Mouse (Mus musculus) small intestine, adult 2 months (tissue): ENCODE results near the gene Hrh3. TPM values are rescaled to one million over a fixed set of nuclear protein-coding genes. Genes with fewer than 3 reads are reported as not detected.

Experiments used
- H3K27ac ChIP-seq: fragments of 200-500 bp; 2 replicates; pipeline ENCODE4 v1.5.1; 2012; ENCODE audit warnings: low read depth, low read length, control low read depth, inconsistent platforms; ENCODE audit not compliant: insufficient read depth
- H3K27me3 ChIP-seq: fragments of 200-500 bp; 2 replicates; pipeline ENCODE4 v1.6.1; 2012; ENCODE audit warnings: mild to moderate bottlenecking, moderate library complexity, low read length, inconsistent platforms; ENCODE audit not compliant: control insufficient read depth, insufficient read depth
- H3K36me3 ChIP-seq: fragments of 200-500 bp; 2 replicates; pipeline ENCODE4 v1.6.1; 2012; ENCODE audit warnings: mild to moderate bottlenecking, low read length, control low read depth, inconsistent platforms; ENCODE audit not compliant: control insufficient read depth, insufficient read depth
- H3K4me1 ChIP-seq: fragments of 200-500 bp; 2 replicates; pipeline ENCODE4 v1.6.1; 2012; ENCODE audit warnings: low read length, inconsistent platforms, mixed read lengths; ENCODE audit not compliant: control insufficient read depth, insufficient read depth, insufficient read length
- H3K4me3 ChIP-seq: fragments of 200-500 bp; 2 replicates; pipeline ENCODE4 v1.5.1; 2012; ENCODE audit warnings: low read depth, mild to moderate bottlenecking, control low read depth, inconsistent platforms, low read length, moderate library complexity
- CTCF ChIP-seq: fragments of 200-500 bp; IDR thresholded peaks from 2 replicates; pipeline ENCODE4 v1.5.1; 2012; ENCODE audit warnings: low read depth, mild to moderate bottlenecking, control low read depth, inconsistent platforms, low read length, moderate library complexity, mixed read lengths; ENCODE audit not compliant: insufficient replicate concordance, insufficient read length; ENCODE audit errors: extremely low read depth
- POLR2A ChIP-seq: fragments of 200-500 bp; IDR thresholded peaks from 2 replicates; pipeline ENCODE4 v1.6.1; 2012; ENCODE audit warnings: low read depth, mild to moderate bottlenecking, control low read depth, inconsistent platforms, low read length, moderate library complexity
- WGBS: fragments of 180-500 bp; shearing (Covaris S2); methylation state at CpG from one replicate; pipeline ENCODE4 v1.1.7; 2018; 5-methylcytosine and 5-hydroxymethylcytosine counted together
- polyA plus RNA-seq: library from polyadenylated mRNA; depleted of rRNA; stranded (reverse); fragments of >200 nt; gene quantifications from 2 replicates; pipeline ENCODE4 v1.2.3, GENCODE M21; 2012

Hrh3 gene
- polyA plus RNA-seq, 1 experiment, result 0.08 TPM

GRCm38 (mm10) chr2:180095711-180096110 is 8.6 kb downstream of the Hrh3 start:
- Histone ChIP-seq H3K27me3 (peaks cover 9% of the 10 kb centered on the region; the same call in 1 of the 2 replicates), H3K4me3 (no peak overlapping the region), H3K4me1 (peaks cover 2% of the 10 kb centered on the region; the same call in 1 of the 2 replicates), H3K27ac (no peak overlapping the region), H3K36me3 (no peaks in the 10 kb centered on the region)
- TF ChIP-seq CTCF, result no peak
- TF ChIP-seq POLR2A, result no peak
- WGBS, result 22% methylated on average over 5 of the region's 5 CpGs

- no peak overlapping the region for H3K4me3 ChIP-seq
- TF ChIP-seq POLR2A (no peak), CTCF (no peak)
- 62% methylated on average over 11 of the region's 11 CpGs for WGBS
- H3K27ac ChIP-seq, result no peak overlapping the region
- H3K4me1 ChIP-seq, result no peaks in the 10 kb centered on the region
- no peaks in the 10 kb centered on the region for H3K36me3 ChIP-seq
- no peaks in the 10 kb centered on the region for H3K27me3 ChIP-seq
Observed at GRCm38 (mm10) chr2:180090285-180090684, 14.0 kb downstream of the Hrh3 start.

- 83% methylated on average over 4 of the region's 4 CpGs for WGBS
- H3K4me3 ChIP-seq, result no peak overlapping the region
- no peak overlapping the region for H3K27ac ChIP-seq
- peaks cover 9% of the 10 kb centered on the region; the same call in 1 of the 2 replicates for H3K36me3 ChIP-seq
- TF ChIP-seq POLR2A (no peak), CTCF (no peak)
- H3K4me1 ChIP-seq, result no peaks in the 10 kb centered on the region
- H3K27me3 ChIP-seq, result no peaks in the 10 kb centered on the region
Observed at GRCm38 (mm10) chr2:180087472-180087871, 16.8 kb downstream of the Hrh3 start.

GRCm38 (mm10) chr2:180086637-180087027 is 17.7 kb downstream of the Hrh3 start:
- H3K27me3 ChIP-seq, result no peaks in the 10 kb centered on the region
- peaks cover 9% of the 10 kb centered on the region; the same call in 1 of the 2 replicates for H3K36me3 ChIP-seq
- no peak for TF ChIP-seq CTCF
- TF ChIP-seq POLR2A, result no peak
- WGBS, result 80% methylated on average over 5 of the region's 5 CpGs
- H3K27ac ChIP-seq, result no peak overlapping the region
- no peak overlapping the region for H3K4me3 ChIP-seq
- H3K4me1 ChIP-seq, result no peaks in the 10 kb centered on the region

- 79% methylated on average over 16 of the region's 16 CpGs for WGBS
Observed at GRCm38 (mm10) chr2:180085926-180086636, 18.2 kb downstream of the Hrh3 start.

GRCm38 (mm10) chr2:180084565-180084964 is 19.7 kb downstream of the Hrh3 start:
- Histone ChIP-seq H3K27ac (no peak overlapping the region), H3K36me3 (peaks cover 9% of the 10 kb centered on the region; the same call in 1 of the 2 replicates), H3K4me3 (no peak overlapping the region), H3K4me1 (no peaks in the 10 kb centered on the region), H3K27me3 (no peaks in the 10 kb centered on the region)
- TF ChIP-seq POLR2A, result no peak
- no peak for TF ChIP-seq CTCF
- WGBS, result 64% methylated on average over 3 of the region's 3 CpGs

More at GRCm38 (mm10) chr2:180085926-180086636, 18.2 kb downstream of the Hrh3 start:
- TF ChIP-seq POLR2A (no peak), CTCF (no peak)
- Histone ChIP-seq H3K4me3 (no peak overlapping the region), H3K27ac (no peak overlapping the region), H3K36me3 (peaks cover 9% of the 10 kb centered on the region; the same call in 1 of the 2 replicates), H3K27me3 (no peaks in the 10 kb centered on the region), H3K4me1 (no peaks in the 10 kb centered on the region)

GRCm38 (mm10) chr2:180083063-180083462 is 21.2 kb downstream of the Hrh3 start:
- no peak overlapping the region for H3K27ac ChIP-seq
- H3K36me3 ChIP-seq, result peaks cover 12% of the 10 kb centered on the region; the same call in 1 of the 2 replicates
- H3K4me1 ChIP-seq, result no peaks in the 10 kb centered on the region
- TF ChIP-seq POLR2A (no peak), CTCF (no peak)
- WGBS, result 94% methylated on average over 10 of the region's 10 CpGs
- no peak overlapping the region for H3K4me3 ChIP-seq
- no peaks in the 10 kb centered on the region for H3K27me3 ChIP-seq

GRCm38 (mm10) chr2:180080680-180081079 is 23.6 kb downstream of the Hrh3 start:
- Histone ChIP-seq H3K27ac (no peak overlapping the region), H3K4me1 (no peaks in the 10 kb centered on the region), H3K4me3 (no peak overlapping the region), H3K36me3 (peaks cover 12% of the 10 kb centered on the region; the same call in 1 of the 2 replicates), H3K27me3 (no peaks in the 10 kb centered on the region)
- TF ChIP-seq CTCF, result no peak
- TF ChIP-seq POLR2A, result no peak
- WGBS, result 78% methylated on average over 8 of the region's 8 CpGs
